Mouse (Mus musculus): ENCODE measurements at regions not wholly inside any gene's neighbourhood (a gene's known extent, or its start where the extent isn't known, plus 50 kb on each side); places are given as distances from the start of the nearest gene placed in this dataset. TPM values are rescaled to one million over a fixed set of nuclear protein-coding genes. Genes with fewer than 3 reads are reported as not detected.

DNA sequence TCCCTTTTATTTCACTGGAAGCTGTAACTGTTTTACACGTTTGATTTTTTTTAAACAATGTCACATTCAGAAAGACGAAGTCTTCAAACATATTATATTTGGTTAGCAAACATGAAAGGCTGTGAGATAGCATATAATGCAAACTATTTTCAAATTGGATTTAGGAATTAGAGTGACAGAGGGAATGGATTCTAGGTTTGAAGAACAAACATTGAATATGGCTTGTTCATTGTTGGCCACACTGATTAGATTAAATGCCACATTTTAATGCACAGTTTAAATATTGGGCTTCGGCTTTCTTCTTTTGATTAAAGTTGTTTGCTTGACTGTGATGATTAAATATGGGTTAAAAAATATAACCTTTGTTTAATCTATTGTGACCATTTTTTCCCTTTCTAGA is 415.1 kb upstream of the Pfkp start:
- H3K4me1 ChIP-seq: no peaks in the 10 kb centered on the region
- no peaks in the 10 kb centered on the region for H3K36me3 ChIP-seq (ENCODE audit: poor library complexity, severe bottlenecking)
- 85% methylated on average over 3 of the region's 3 CpGs for WGBS

DNA sequence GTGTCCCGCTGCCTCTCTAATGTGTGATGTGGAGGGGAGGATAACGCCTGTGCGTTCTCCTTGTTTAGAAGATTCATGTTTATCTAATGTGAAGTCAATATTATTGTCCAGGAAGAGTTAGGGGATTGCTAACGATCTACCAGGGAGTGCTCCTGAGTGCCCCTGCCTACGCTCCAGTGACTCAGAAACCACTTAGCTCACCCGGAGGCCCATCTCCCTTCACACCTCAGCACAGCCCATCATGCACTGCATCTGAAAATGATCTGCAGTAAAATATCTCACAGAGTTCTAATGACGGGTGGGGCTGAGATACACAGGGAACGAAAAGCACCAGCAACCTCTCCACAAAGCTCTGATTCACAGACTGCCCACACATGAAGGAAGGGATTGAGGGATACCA is 409.0 kb upstream of the Pfkp start:
- no peak overlapping the region for H3K4me2 ChIP-seq
- 60% methylated on average over 8 of the region's 8 CpGs for WGBS
- H3K27me3 ChIP-seq: no peaks in the 10 kb centered on the region
- H3K4me3 ChIP-seq: no peak overlapping the region
- no peaks in the 10 kb centered on the region for H3K36me3 ChIP-seq (ENCODE audit: poor library complexity, severe bottlenecking)
- no peak overlapping the region for H3K9ac ChIP-seq
- ATAC-seq: no peak
- no peaks in the 10 kb centered on the region for H3K4me1 ChIP-seq
- no peak overlapping the region for H3K27ac ChIP-seq
- H3K9me3 ChIP-seq (replicated peaks): no peaks in the 10 kb centered on the region

More for the DNA sequence above, 415.1 kb upstream of the Pfkp start:
- no peak for ATAC-seq
- Histone ChIP-seq H3K27ac (no peak overlapping the region), H3K9ac (no peak overlapping the region), H3K9me3 (replicated peaks) (no peaks in the 10 kb centered on the region), H3K27me3 (no peaks in the 10 kb centered on the region), H3K4me3 (no peak overlapping the region), H3K4me2 (no peak overlapping the region)

Small RNA genes in the stretch of these regions (microRNA-seq; reads per million reads assigned to microRNA genes)
- gene Gm22689: not detected

Measured in forebrain, embryonic 13.5 days (tissue).